Mouse (Mus musculus): ENCODE results near the gene Kcnip2. TPM values are rescaled to one million over a fixed set of nuclear protein-coding genes. Genes with fewer than 3 reads are reported as not detected.
A peak's percentile ranks its signal among the peaks of the same experiment; 100 is the strongest.

Gene Kcnip2
- total RNA-seq, 4 experiments from 2014 or later, result 0.45 to 2.0 (median 0.61) TPM

- DNase-seq, result no peak
Measured at GRCm38 (mm10) chr19:45780350-45780915, 35.4 kb downstream of the Kcnip2 start.

- no peak for DNase-seq
Measured at GRCm38 (mm10) chr19:45775486-45775885, 40.4 kb downstream of the Kcnip2 start.

DNA sequence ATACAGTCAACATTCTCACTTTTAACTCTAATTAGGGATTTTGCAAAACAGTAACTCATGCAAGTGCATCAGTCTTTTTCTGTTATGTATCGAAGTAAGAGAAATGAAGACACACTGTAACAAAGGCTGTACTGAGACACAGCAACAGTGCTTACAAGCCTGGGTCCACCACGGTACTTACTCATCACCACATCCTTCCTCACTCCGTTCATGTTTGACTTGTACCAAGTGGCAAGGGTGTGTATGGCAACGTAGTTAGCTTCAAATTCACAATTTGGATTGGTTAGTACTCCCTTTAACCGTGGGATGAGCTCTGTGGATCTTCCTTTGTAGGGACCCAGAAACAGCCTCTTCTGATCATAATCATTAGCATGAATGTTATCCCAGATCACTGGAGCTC lies 44.4 kb downstream of the Kcnip2 start:
- no peak for DNase-seq

- no peak for DNase-seq
Measured at GRCm38 (mm10) chr19:45760810-45761209, 55.1 kb downstream of the Kcnip2 start.

DNA sequence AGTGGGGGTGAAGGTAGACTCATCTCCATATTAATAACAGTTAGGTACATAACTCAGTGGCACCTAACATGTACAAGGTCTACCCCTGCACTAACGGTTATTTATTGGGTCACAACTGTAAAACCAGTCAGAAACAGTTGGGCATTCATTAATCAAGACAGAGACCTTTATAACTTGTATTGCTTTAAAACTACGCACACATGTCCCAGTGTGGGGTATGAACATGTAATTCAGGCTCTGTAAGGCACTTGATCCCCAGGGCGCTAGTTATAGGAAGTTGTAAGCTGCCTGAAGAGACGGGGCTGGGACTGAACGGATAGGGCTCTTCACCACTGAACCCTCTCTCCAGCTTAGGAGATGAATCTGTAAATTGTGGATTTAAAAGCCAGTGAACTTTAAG lies 57.2 kb downstream of the Kcnip2 start:
- no peak for DNase-seq

- DNase-seq, result no peak
Measured at GRCm38 (mm10) chr19:45753551-45753950, 62.3 kb downstream of the Kcnip2 start.

DNA sequence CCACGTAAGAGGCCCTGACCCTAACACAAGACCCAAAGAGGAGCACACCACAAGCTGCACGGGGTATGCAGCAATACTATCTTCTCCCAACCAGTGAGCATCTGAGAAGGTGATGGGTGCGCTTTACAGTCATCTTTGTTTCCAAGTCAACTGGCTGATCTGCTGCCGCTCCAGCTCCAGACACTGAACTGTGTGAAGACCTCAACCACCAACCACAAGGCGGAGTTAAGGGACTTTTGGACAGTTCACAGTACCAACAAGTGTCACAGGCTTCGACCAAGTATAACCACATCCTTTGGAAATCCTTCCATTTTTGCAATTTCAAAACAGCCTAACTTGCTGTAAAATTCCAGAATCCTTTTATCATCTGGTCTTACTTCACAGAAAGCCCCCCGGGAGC lies 64.0 kb downstream of the Kcnip2 start:
- no peak for DNase-seq

DNA sequence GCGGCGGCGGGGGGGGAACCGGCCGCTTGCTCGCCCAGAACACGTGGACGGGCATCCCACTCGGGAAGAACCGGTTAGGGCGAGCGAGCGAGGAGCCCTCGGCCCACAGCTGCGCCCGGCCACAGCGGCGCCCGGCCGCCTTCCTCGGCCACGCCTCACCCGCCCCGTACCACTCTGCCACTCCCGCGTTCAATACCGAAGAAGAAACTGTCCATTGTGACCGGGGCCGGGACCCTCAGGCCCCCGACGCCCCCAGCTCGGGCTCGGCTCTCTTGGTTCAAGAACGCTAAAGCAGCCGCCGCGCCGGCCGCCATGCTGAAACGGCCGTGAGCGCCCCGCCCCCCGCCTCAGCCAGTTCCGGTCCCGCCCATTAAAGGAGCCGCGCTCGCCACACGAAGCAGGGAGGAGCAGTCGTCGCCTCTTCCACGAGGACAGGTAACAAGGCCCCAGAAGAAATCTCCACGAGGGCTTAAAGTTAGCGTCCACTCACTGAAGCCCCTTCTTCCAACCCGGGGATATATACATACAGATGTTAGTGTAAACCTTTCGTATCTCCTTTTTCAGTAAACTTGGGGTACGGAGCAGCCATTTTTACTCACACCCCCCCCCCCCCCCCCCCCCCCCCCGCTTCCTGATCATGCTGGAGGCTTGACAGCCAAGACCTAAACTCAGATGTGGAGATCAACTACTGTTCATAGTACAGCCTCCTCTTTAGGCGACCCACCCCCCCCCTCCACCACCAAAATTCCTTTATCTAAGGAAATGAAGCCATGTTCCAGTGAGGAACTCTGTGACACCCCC lies 66.4 kb downstream of the Kcnip2 start, which contains the start of gene Npm3:
Gene Npm3, minus strand, starts transcription at position 349 of the 801 bp plus-strand sequence.
- DNase-seq, result peak; percentile 62

- DNase-seq, result no peak
Measured at GRCm38 (mm10) chr19:45748691-45749242, 67.1 kb downstream of the Kcnip2 start.

GRCm38 (mm10) chr19:45748206-45748605 lies 67.7 kb downstream of the Kcnip2 start:
- no peak for DNase-seq

DNA sequence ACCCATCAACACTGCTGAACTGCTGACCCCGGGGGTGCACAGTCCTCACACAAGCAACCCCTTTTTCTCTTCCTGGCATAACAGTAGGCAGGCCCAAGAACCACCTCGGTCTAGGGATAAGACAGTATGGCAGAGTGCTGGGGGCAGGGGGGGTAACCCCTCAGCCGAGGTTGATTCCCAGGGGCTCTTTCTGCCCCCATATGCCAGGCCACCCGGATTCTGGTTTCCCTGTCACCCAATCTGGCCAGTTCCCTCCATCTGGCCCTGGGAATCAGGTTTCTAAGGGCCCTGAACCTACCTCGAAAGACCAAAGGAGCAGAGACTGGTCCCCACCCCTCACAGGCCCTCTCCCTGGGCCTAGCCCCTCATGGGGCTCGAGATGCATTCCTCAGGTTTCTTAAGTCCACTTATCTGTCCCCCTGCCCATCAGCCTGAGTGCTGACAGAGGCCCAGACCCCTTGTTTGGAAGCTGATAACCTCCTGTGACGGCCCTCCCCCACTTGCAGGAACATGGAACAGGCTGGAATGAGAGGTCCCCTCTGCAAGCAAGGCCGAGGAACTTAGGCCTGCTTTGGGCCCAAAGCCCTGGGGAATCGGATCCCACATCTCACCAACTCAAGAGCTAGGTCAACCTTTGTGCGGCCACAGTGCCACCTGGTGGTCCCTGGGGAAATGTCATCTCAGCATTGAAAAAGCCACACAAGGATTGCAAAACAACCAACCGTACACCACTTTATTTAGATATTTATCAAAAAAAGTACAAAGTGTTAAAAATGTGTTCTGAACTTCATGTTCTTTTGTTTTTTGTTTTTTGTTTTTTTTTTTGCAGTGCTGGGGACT lies 68.6 kb downstream of the Kcnip2 start:
- peak; percentile 73 for DNase-seq

GRCm38 (mm10) chr19:45746153-45747020 lies 69.5 kb downstream of the Kcnip2 start:
- peak; percentile 53 for DNase-seq

- DNase-seq, result no peak
Measured at GRCm38 (mm10) chr19:45745344-45746152, 70.3 kb downstream of the Kcnip2 start.

- no peak for DNase-seq
Measured at GRCm38 (mm10) chr19:45743619-45744018, 72.2 kb downstream of the Kcnip2 start.

GRCm38 (mm10) chr19:45742984-45743575 lies 72.8 kb downstream of the Kcnip2 start:
- DNase-seq, result no peak

- DNase-seq, result no peak
Measured at GRCm38 (mm10) chr19:45742218-45742983, 73.5 kb downstream of the Kcnip2 start, which contains the start of gene Fgf8. TSS of gene Fgf8 (minus strand) at chr19:45742915.
